Mouse (Mus musculus) c-Kit-negative CD71-positive TER-119-positive erythroid progenitor cells, embryonic 14.5 days (primary cell): ENCODE data around the gene Faap24.

Experiments
- DNase-seq: peaks from one replicate; pipeline ENCODE4 v3.0.0-alpha.2; 2013; ENCODE audit warnings: low read depth, low spot score

Gene Faap24

GRCm38 (mm10) chr7:35396542-35397168 is at the start of gene Faap24, which contains the start of gene Cep89:
Faap24 (minus strand) TSS chr7:35396836.
Cep89 (plus strand) TSS chr7:35397035.
- DNase-seq: peak; percentile 93

GRCm38 (mm10) chr7:35435266-35435665 is 38.6 kb upstream of the Faap24 start:
- no peak for DNase-seq

GRCm38 (mm10) chr7:35428146-35428545 is 31.5 kb upstream of the Faap24 start:
- DNase-seq: no peak

DNA sequence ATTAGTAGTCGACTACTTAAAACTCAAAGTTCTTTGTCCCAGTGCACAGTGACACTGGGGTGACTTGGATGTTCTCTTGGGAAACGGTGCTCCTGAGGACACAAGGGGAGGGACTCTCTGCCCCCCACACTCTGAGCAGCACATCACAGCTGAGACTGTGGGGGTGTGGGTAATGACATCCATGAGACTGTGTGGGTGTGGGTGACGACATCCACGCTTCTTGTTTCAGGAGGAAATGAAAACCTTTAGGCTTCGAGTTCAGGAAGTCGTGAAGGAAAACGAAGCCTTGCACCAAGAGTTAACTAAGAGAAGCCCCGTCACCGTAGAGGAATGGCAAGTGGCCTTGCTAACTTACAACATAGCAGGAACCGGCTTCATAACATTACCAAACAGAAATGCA is 26.4 kb upstream of the Faap24 start:
- no peak for DNase-seq

GRCm38 (mm10) chr7:35416654-35416948 is 20.0 kb upstream of the Faap24 start:
- no peak for DNase-seq

GRCm38 (mm10) chr7:35415801-35416653 is 19.4 kb upstream of the Faap24 start:
- DNase-seq: no peak

DNA sequence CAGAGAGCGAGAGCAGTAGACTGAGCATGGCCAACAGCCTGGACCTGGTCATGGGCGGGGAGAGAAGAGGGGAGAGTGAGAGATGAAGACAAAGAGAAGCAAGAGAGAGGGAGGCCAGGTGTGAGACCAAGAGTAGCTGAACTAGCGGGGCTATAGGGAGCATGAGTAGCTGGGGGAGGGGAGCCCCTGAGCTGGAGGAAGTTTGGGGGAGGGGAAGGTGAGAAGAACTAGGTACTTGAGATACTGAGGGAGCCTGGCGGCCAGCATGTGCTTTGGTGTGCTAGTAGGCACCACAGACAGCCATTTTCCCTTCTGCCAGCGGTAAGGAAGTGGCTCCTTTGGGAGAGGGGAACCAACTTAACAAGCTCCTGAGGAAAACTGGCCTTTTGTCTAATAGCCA is 18.6 kb upstream of the Faap24 start:
- DNase-seq: no peak

DNA sequence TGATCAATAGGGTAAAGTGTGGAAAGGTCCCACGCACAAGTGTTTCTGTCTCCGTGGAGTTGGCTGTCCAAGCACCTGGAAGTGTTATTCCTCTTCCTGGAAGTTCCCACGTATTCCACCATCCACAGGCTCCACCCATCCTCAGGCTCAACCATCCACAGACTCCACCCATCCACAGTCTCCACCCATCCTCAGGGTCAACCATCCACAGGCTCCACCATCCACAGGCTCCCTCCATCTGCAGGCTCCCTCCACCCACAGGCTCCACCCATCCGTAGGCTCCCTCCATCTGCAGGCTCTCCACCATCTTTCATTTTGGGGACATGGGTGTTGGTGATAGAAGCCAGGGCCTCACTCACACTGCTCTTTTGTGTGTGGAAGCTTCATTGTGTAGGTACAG is 4.5 kb upstream of the Faap24 start:
- peak; percentile 48 for DNase-seq

- DNase-seq: peak; percentile 22
Observed at GRCm38 (mm10) chr7:35395734-35396456, 741 bp downstream of the Faap24 start.

DNA sequence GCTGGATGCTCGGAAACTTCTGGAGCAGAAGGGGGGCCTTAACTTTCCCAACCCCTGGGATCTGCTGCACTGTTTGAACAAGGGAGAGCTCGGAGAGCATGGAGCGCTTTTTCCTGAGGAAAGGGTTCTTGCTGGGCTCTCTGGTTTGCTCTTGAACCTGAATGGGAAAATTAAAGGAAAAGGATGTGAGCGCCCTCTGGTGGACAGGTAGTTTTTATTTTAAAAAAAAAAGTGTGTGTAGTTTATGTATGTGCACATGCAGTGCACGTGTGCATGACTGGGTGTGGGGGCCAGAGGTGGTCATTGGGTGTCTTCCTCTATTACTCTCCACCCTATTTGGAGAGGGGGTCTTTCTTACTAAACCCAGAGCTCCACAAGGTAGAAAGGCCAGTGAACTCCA is 3.7 kb downstream of the Faap24 start:
- peak; percentile 26 for DNase-seq

- DNase-seq: no peak
Observed at GRCm38 (mm10) chr7:35388694-35389093, 7.9 kb downstream of the Faap24 start.

GRCm38 (mm10) chr7:35386525-35386952 is 10.1 kb downstream of the Faap24 start:
- DNase-seq: no peak

GRCm38 (mm10) chr7:35382706-35383353 is 13.8 kb downstream of the Faap24 start:
- no peak for DNase-seq

GRCm38 (mm10) chr7:35381861-35382260 is 14.8 kb downstream of the Faap24 start:
- DNase-seq: no peak

DNA sequence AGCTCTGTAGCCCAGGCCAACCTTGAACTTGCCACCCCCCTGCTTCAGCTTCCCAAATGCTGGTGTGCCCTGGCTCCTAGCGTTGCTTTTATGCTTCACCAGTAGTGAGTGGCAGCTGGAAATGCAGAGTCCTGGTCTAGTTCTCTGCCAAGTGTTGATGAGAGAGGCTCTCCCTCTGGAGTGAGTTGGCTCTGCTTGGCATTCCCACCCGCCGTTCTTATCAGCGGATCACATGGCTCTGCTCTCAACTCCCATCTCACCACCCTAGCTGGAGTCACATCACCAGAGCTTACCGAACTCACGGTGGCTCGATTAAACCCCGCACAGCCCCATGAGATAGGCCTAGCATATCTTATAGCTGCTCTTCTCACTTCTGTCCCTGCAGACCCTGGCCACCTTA is 16.3 kb downstream of the Faap24 start:
- DNase-seq: no peak

DNA sequence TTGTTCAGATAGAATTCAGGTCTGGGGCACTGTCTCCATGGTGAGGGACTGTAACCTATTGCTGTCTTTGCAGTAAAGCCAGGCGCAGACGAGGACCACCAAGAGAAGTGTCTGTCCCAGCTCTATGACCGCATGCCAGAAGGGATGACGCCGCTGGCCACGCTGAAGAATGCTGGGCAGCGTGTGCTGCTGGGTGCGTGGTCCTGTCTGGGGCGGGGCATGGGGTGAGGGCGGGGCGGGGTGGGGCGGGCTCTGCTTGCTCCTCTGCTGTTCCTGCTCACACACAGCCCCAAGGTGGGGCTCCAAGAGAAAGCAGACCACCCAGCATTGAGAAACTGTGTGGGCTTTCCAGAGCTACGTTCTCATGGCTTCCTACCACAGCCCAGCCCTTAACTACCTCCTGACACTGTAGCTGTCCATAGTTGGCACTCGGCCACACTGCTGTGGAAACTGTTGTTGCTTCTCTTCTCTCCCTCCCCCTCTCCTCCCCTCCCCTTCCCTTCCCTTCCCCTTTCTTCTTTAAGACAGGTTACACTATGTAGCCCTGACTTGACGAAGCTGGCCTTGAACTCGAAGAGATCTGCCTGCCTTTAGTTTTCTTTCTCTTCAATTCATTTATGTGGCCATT is 17.0 kb downstream of the Faap24 start:
- DNase-seq: no peak

GRCm38 (mm10) chr7:35376623-35377022 is 20.0 kb downstream of the Faap24 start:
- DNase-seq: no peak

DNA sequence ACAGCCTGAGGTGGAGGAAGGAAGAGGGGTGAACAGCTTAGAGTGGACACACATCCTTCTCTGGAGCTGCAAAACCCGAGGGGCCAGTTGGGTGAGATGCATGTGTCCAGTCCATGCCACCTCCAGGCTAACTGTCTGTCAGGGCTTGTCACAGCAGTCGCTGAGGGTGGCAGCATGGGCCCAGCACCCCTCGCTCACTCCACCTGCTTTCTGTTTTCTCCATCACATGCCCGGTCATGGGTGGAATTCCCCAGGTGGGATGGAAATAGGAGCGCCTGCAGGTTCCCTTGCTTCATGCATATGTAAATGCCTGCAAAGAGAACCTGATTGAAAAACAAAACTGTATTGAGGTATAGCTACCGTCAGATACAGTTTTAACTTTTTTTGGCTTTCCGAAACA is 22.4 kb downstream of the Faap24 start:
- DNase-seq: no peak

DNA sequence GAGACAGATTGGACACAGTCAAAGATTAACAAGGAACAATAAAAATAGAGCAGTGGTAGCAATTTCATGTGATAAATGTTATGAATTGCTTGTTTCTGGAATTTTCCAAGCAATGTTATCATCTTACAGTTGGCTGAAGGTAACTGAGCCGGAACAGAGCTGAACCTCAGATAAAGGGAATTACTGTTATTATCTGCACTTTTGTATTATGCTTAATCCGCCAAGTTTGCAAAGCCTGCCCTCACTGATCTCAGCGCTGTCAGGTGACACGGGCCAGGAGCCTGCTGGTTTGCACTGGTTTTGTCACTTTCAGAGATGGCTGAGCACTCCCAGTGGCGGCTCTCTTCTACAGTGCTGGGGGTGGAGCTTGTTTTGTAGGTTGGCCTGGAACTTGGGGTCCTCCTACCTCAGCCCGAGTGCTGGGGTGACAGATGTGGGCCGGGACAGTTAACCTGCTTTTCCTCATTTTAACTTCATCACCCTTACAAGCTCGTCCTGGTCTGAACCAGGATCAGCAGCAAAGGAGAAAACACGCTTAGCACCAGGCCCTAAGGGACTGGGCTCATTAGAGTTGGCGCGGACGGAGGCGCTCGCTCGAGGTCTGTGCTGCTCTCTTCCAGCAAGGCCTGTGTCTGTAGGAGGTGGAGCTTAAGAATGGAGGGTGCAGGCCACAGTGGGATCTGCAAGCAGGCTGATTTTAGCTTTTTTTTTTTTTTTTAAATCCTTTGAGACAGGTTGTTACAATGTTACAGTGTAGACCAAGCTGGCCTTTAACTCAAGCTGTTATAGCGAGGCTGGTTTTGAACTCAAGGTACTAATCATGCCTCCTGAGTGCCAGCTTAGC is 23.3 kb downstream of the Faap24 start:
- DNase-seq: no peak

DNA sequence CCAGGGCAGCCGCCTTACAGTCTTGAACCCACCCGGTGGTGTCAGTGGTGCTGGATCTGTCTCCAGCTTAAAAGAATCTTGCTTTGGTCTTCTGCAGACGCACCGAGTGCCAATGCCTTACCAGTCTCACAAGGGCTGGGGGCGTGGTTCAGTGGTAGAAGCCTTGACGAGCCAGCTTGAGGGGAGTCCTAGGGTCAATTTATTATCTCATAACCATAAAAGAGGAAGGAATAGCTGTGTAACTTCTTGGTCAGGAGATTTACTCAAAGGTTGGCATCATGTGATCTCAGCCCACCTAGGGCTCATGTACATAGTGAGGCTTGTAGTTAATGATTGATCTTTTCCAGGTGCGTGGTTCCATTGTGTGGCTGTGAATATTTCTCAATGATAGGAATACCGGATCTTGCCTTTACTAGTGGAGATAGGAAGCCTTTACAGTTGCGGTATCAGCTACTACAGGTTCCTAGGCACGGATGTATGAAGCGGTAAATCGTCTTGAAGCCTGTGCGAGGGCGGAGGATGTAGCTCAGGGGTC is 24.1 kb downstream of the Faap24 start:
- DNase-seq: no peak
